Mouse (Mus musculus): ENCODE measurements around the gene Fbxl8.

GRCm38 (mm10) chr8:105290554-105291314, 26.3 kb downstream of the Fbxl8 start:
- TF ChIP-seq CTCF (IDR thresholded peaks at IDR 0.05; ENCODE audit: low read depth) (peak; percentile 98), EP300 (optimal IDR thresholded peaks at IDR 0.05) (no peak)
